ENCODE assay signal across 16 mouse cellular contexts in genomic region chr3:135513800-135514425, GRCm38 (mm10). TPM values are rescaled to one million over a fixed set of nuclear protein-coding genes. Genes with fewer than 3 reads are reported as not detected.
DNase-seq lines count a peak whose midpoint lies in the region; ATAC-seq lines count a peak whose summit lies in the region.
"Had no signal": no experiment of that assay in that cellular context is flagged by ENCODE, and none has a peak within 500 bp of the region (broad histone marks: within the 10 kb centered on the region; RNA-seq: fewer than 3 reads in every experiment).

No protein-coding gene starts in this region.

- ATAC-seq in heart, embryonic 15.5 days (replicated peaks; ENCODE audit: insufficient number of reproducible peaks, insufficient read depth, low FRiP score, low read depth): no peak
- no peak for ATAC-seq in heart, embryonic 11.5 days (replicated peaks; ENCODE audit: insufficient number of reproducible peaks, low FRiP score, low TSS enrichment)
- no peak for ATAC-seq in kidney, embryonic 14.5 days (ENCODE audit: low FRiP score, low TSS enrichment)
- ATAC-seq: intestine, embryonic 15.5 days; liver, embryonic 12.5 days; Patski had no signal

- H3K4me3 ChIP-seq in heart, embryonic 15.5 days: no peak overlapping the region
- no peak overlapping the region for H3K4me3 ChIP-seq in heart, embryonic 11.5 days (ENCODE audit: low read depth, low read length)
- no peak overlapping the region for H3K4me3 ChIP-seq in kidney, embryonic 14.5 days (ENCODE audit: low read length)
- H3K4me3 ChIP-seq: embryonic facial prominence, embryonic 13.5 days; intestine, embryonic 15.5 days; liver, embryonic 12.5 days had no signal

- no peak overlapping the region for H3K9ac ChIP-seq in heart, embryonic 15.5 days
- no peak overlapping the region for H3K9ac ChIP-seq in heart, embryonic 11.5 days (ENCODE audit: low read depth, low read length)
- H3K9ac ChIP-seq in kidney, embryonic 14.5 days (ENCODE audit: low read depth, low read length): no peak overlapping the region
- H3K9ac ChIP-seq: embryonic facial prominence, embryonic 13.5 days; intestine, embryonic 15.5 days; liver, embryonic 12.5 days had no signal

- peak overlapping the region; percentile 22; the same call in 1 of the 2 replicates for H3K4me2 ChIP-seq in heart, embryonic 15.5 days
- no peak overlapping the region for H3K4me2 ChIP-seq in heart, embryonic 11.5 days
- no peak overlapping the region for H3K4me2 ChIP-seq in kidney, embryonic 14.5 days (replicated peaks; ENCODE audit: low read depth, low read length)
- H3K4me2 ChIP-seq: intestine, embryonic 15.5 days; liver, embryonic 12.5 days had no signal

- peaks cover 33% of the 10 kb centered on the region for H3K4me1 ChIP-seq in heart, embryonic 15.5 days (replicated peaks)
- H3K4me1 ChIP-seq in heart, embryonic 11.5 days (ENCODE audit: control insufficient read depth, insufficient read depth, low read length): peaks cover 27% of the 10 kb centered on the region
- no peaks in the 10 kb centered on the region for H3K4me1 ChIP-seq in kidney, embryonic 14.5 days (ENCODE audit: control insufficient read depth, insufficient read depth, low read length)
- H3K4me1 ChIP-seq: intestine, embryonic 15.5 days had no signal

- no peaks in the 10 kb centered on the region for H3K9me3 ChIP-seq in heart, embryonic 15.5 days (replicated peaks)
- H3K9me3 ChIP-seq in heart, embryonic 11.5 days (replicated peaks; ENCODE audit: control insufficient read depth, low read length): no peaks in the 10 kb centered on the region
- H3K9me3 ChIP-seq in kidney, embryonic 14.5 days (ENCODE audit: control insufficient read depth, low read length): no peaks in the 10 kb centered on the region
- H3K9me3 ChIP-seq: embryonic facial prominence, embryonic 13.5 days; forebrain, embryonic 10.5 days; intestine, embryonic 15.5 days; liver, embryonic 12.5 days had no signal

- H3K27ac ChIP-seq in heart, embryonic 15.5 days: peak overlapping the region; percentile 30; the same call in 1 of the 2 replicates
- no peak overlapping the region for H3K27ac ChIP-seq in heart, embryonic 11.5 days (ENCODE audit: low read depth, low read length)
- no peak overlapping the region for H3K27ac ChIP-seq in kidney, embryonic 14.5 days (ENCODE audit: low read depth, low read length)
- H3K27ac ChIP-seq: embryonic facial prominence, embryonic 13.5 days; forebrain, embryonic 10.5 days; intestine, embryonic 15.5 days; liver, embryonic 12.5 days; stomach, postnatal 0 days had no signal

- WGBS in heart, embryonic 15.5 days: 75% methylated on average over 14 of the region's 14 CpGs
- WGBS in heart, embryonic 11.5 days (ENCODE audit: insufficient replicate concordance): 69% methylated on average over 14 of the region's 14 CpGs
- WGBS in kidney, embryonic 14.5 days: 81% methylated on average over 14 of the region's 14 CpGs

- peak; percentile 16 for DNase-seq in thymus, postnatal 25 days
- no peak for DNase-seq in thymus, postnatal 10 days (ENCODE audit: low spot score in 2 of 2)
- peak; percentile 76 for DNase-seq in induced T-regulatory cell, adult 2 months (ENCODE audit: low read depth)
- no peak for DNase-seq in adrenal gland, adult 18-20 months (ENCODE audit: low spot score in 2 of 2)
- DNase-seq: adrenal gland, postnatal 14 days; kidney, postnatal 25 days; spleen, adult 18-20 months had no signal

- 0 out of 2 replicates have a peak, but pooled peaks cover 6% of the 10 kb centered on the region for H3K36me3 ChIP-seq in heart, embryonic 15.5 days
- no peaks in the 10 kb centered on the region for H3K36me3 ChIP-seq in heart, embryonic 11.5 days (ENCODE audit: control insufficient read depth, insufficient read depth, low read length)
- no peaks in the 10 kb centered on the region for H3K36me3 ChIP-seq in kidney, embryonic 14.5 days (ENCODE audit: control insufficient read depth, insufficient read depth, low read length)
- H3K36me3 ChIP-seq: embryonic facial prominence, embryonic 13.5 days; forebrain, embryonic 10.5 days; intestine, embryonic 15.5 days; liver, embryonic 12.5 days had no signal

- H3K27me3 ChIP-seq in heart, embryonic 15.5 days: no peaks in the 10 kb centered on the region
- no peaks in the 10 kb centered on the region for H3K27me3 ChIP-seq in heart, embryonic 11.5 days (ENCODE audit: control insufficient read depth, insufficient read depth, low read length)
- H3K27me3 ChIP-seq in kidney, embryonic 14.5 days (ENCODE audit: control insufficient read depth, insufficient read depth, low read length): no peaks in the 10 kb centered on the region
- H3K27me3 ChIP-seq: embryonic facial prominence, embryonic 13.5 days; intestine, embryonic 15.5 days; liver, embryonic 12.5 days; Patski had no signal

RNA-seq across cellular contexts. Expression of gene Manba, which starts 28.5 kb away (rescaled TPM):
- 33.3 and 35.2 TPM in 2 replicates for polyA plus RNA-seq in heart, embryonic 15.5 days (2015; fragmentation: Nextera tagmentation; extraction: Ambion mirVana)
- polyA plus RNA-seq in heart, embryonic 11.5 days (2014; fragmentation: Nextera tagmentation; extraction: Ambion mirVana): 29.7 and 32.8 TPM in 2 replicates
- polyA plus RNA-seq in kidney, embryonic 14.5 days (2014; fragmentation: Nextera tagmentation; extraction: Ambion mirVana): 8.2 and 23.2 TPM in 2 replicates
- total RNA-seq in adrenal gland, adult 18-20 months (2021): 10 to 100 TPM; 10.9 to 11.7 TPM

Comparison
In these comparisons a context has a peak if more than half of its experiments do, and no peak if none do; other contexts are left out.
1. DNase-seq: peak in thymus, postnatal 25 days (single experiment) and induced T-regulatory cell, adult 2 months (single experiment); none in thymus, postnatal 10 days (0 of 2) and adrenal gland, adult 18-20 months (0 of 2).